Mouse (Mus musculus): ENCODE measurements at regions not wholly inside any gene's neighbourhood (a gene's known extent, or its start where the extent isn't known, plus 50 kb on each side); places are given as distances from the start of the nearest gene placed in this dataset.

GRCm38 (mm10) chrX:12365582-12366323 is 205.6 kb upstream of the Bcor start:
- DNase-seq (ENCODE audit: low read depth, low spot score), result no peak

- no peak for DNase-seq (ENCODE audit: low read depth, low spot score)
Measured at GRCm38 (mm10) chrX:12366801-12367200, 206.6 kb upstream of the Bcor start.

- no peak for DNase-seq (ENCODE audit: low read depth, low spot score)
Measured at GRCm38 (mm10) chrX:12373670-12374069, 213.5 kb upstream of the Bcor start.

DNA sequence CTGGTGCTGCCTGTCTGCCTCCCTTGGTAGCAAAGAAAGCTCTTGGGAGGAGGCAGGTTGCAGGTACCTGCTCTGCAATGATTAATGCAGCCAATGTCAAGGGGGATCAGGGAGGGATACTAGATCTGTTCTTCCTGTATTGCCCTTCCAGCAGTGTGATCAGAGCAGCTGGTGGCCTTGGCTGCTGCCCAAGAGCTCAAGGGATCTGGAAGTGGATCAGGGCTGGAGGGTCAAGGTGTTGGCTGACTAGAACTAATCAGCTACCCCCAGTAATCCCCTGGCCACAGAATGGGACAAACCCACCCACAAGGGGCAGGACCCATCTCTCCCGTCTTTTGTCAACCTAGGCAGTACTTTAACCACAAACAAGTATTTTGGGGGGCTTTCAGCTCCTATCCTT is 211.8 kb upstream of the Atp6ap2 start:
- no peak for DNase-seq (ENCODE audit: low read depth, low spot score)

GRCm38 (mm10) chrX:12376238-12376980 is 211.2 kb upstream of the Atp6ap2 start:
- no peak for DNase-seq (ENCODE audit: low read depth, low spot score)

DNA sequence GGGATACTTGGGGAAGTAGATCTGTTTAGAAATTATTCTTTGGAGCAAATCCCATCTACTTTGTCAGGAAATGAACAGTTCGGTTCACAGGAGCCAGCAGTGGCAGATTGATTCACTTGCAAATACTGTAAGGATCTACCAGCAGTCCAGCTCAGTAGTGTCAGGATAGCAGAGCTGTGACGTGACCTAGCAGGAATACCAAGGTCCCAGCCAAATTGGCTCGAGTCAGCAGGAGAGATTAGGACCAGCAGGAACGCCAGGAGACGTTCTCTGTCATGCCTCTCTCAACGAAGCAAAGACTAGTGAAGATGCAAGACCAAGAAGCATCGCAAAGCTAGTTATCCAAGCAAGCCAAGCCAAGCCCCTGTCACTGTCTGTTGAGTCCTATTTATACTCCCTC is 210.2 kb upstream of the Atp6ap2 start:
- no peak for DNase-seq (ENCODE audit: low read depth, low spot score)

DNA sequence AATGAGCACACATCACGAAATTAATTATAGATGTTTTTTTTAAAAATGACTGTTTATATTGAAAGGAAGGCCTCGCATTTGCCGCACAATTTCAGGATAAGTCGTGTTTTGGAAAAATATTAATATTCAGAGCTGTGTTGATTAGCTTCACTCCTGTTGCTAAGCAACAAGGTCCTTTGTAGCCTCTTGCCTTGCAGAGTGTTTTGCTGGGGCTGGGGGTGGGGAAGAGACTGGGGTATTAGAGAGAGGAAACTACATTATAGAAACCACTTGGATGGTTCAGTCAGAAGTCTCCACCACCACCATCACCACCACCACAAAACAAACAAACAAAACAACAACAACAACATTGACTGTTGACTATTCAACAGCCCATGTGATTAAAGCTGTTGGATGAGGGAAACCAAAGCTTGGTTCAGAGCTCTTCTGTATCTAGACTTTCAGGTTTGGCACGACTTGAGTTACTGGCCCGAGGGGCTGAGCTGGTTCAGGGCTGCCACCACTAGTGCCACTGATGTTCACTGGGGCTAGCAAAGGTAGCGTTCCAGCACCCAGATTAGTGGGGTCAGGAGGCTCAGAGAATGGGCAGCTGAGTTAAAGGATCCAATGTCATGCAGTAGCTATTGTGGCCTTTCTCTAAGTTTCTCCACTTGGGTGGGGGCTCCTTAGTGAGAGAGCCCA is 195.3 kb upstream of the Atp6ap2 start:
- DNase-seq (ENCODE audit: low read depth, low spot score), result no peak

- DNase-seq (ENCODE audit: low read depth, low spot score), result no peak
Measured at GRCm38 (mm10) chrX:12409319-12409718, 178.3 kb upstream of the Atp6ap2 start.

GRCm38 (mm10) chrX:12425566-12425965 is 162.0 kb upstream of the Atp6ap2 start:
- DNase-seq (ENCODE audit: low read depth, low spot score), result no peak

- no peak for DNase-seq (ENCODE audit: low read depth, low spot score)
Measured at GRCm38 (mm10) chrX:12426664-12427063, 160.9 kb upstream of the Atp6ap2 start.

DNA sequence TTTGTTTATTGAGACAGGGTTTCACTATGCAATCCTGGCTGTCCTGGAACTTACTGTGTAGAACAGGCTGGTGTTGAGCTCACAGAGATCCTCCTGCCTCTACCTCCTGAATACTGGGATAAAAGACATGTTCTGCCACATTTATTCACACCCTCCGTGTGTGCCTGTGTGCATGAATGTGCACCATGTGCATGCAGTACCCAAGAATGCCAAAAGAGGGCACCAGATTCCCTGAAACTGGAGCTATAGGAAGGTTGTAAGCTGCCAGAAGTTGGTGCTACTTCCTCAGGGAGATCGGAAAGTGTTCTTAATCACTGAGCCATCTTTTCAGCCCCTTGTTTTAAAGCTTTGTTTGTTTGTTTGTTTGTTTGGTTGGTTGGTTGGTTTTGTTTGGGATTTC is 155.3 kb upstream of the Atp6ap2 start:
- DNase-seq (ENCODE audit: low read depth, low spot score), result no peak

DNA sequence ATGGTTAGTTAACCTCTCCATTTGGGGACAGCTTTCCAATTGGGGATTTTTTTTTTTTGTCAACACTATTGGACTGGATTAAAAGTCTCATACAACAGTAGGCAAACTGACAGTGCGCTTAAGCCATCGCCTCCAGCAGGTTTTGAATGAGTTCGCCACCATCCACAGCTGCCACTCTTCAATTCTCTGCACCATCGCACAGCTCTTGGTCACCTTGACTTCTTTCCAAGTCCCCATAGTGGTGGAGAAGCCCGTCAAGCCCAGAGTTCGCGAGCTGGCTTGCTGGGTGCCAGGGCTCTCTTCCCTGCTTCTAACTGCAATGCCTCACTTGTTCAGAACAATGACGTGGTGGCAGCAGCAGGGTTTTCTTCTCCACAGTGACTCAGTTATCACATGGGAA is 151.9 kb upstream of the Atp6ap2 start:
- no peak for DNase-seq (ENCODE audit: low read depth, low spot score)

- no peak for DNase-seq (ENCODE audit: low read depth, low spot score)
Measured at GRCm38 (mm10) chrX:12436106-12436505, 151.5 kb upstream of the Atp6ap2 start.

DNA sequence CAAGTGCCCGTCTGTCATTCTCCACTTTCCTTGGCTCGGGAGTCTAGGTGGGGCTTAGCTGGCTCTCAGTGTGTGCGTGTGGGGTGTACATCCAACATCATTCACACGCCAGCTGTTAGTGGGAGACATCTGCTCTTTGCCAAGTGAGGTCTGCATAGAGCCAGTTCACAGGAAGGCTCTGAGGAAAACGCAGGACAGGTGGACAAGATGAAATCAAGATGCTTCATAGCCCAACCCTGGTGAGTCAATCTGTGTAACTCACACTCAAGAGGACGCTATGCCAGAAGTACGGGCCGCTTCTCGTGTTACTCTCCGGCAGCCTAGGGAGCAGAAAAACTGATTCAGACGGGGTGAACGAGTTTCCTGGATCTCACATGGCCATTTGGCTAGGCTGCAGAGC is 148.2 kb upstream of the Atp6ap2 start:
- DNase-seq (ENCODE audit: low read depth, low spot score), result peak; percentile 46

- no peak for DNase-seq (ENCODE audit: low read depth, low spot score)
Measured at GRCm38 (mm10) chrX:12443794-12444193, 143.8 kb upstream of the Atp6ap2 start.

GRCm38 (mm10) chrX:12445093-12445492 is 142.5 kb upstream of the Atp6ap2 start:
- DNase-seq (ENCODE audit: low read depth, low spot score), result no peak

DNA sequence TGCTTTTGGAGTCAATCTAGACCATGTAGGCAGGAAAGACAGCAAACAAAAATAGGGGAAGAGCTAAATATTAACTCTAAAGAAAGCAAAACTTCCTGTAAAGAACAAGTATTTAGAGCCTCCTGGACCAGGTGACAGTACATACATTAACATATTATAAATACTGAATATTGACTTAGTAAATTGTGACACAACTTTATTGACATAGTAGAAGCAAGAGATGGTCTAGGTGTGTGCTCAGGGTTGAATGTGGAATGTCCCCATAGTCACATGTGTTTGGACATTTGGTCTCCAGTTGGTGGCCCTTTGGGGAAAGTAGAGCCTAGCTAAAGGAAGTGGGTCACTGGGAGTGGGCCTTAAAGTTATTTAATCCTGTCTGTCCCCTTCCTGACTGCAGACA is 139.6 kb upstream of the Atp6ap2 start:
- DNase-seq (ENCODE audit: low read depth, low spot score), result no peak

GRCm38 (mm10) chrX:12449688-12450087 is 137.9 kb upstream of the Atp6ap2 start:
- DNase-seq (ENCODE audit: low read depth, low spot score), result no peak

GRCm38 (mm10) chrX:12452979-12453769 is 134.4 kb upstream of the Atp6ap2 start:
- DNase-seq (ENCODE audit: low read depth, low spot score), result no peak

DNA sequence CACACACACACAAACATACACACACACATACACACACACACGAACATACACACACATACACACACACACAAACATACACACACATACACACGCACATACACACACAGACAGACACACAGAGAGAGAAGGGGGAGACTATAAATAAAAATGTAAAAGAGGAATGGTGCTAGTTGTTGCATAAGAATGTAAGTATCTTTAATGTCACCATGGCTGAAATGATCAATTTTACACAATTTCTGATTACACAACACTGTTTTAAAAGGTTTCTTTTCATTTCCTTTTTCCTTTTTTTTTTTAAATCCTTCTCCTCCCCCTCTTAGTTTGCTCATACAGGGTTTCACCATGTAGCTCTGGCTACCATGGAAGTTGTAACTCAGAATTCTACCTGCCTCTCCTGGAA is 125.9 kb upstream of the Atp6ap2 start:
- no peak for DNase-seq (ENCODE audit: low read depth, low spot score)

DNA sequence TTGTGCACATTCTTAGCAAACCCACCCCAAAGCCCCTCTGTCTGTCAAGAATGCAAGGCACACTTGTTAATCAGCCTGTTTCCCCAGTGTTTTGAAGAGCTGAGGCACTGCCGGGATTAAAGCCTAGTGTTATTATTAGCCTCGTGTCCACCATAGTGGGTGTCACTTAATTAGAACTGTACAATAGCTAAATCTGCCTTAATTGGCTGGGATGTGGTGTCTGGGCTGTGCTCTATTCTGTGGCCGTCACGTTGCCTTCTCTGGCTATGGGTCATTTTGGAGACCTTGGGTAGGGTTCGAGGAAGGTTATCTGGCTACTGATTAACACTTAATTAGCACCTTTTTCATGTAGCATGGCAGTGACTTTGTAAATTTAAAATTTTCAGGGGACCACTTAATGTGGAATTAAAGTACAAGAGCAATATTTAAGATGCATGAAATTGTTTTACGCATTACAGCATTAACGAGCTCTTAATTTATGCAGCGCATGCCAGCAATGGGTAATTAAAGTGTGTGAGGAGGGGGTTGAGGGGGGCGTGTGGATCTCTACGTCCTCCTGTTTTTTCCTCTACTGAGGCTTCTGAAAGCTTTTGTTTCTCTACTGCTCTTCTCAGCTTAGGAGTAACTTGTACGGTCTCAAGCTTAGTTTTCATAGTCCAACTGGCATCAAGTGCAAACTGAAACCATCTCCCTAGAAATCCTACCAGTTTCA is 124.5 kb upstream of the Atp6ap2 start:
- DNase-seq (ENCODE audit: low read depth, low spot score), result no peak
